Mouse (Mus musculus) layer of hippocampus, adult 9-10 months (tissue): Measurements from ENCODE around the gene Pprc1.

Experiments
- DNase-seq: peaks from one replicate; pipeline ENCODE4 v3.0.0; 2022; ENCODE audit warnings: low spot score

Pprc1 gene

GRCm38 (mm10) chr19:46056388-46056946 is 11.8 kb downstream of the Pprc1 start:
- DNase-seq, result peak; percentile 89

- DNase-seq, result no peak
Observed at GRCm38 (mm10) chr19:46056947-46057607, 12.4 kb downstream of the Pprc1 start.

GRCm38 (mm10) chr19:46058466-46058865 is 13.8 kb downstream of the Pprc1 start:
- DNase-seq, result no peak

GRCm38 (mm10) chr19:46060845-46061244 is 16.2 kb downstream of the Pprc1 start:
- DNase-seq, result no peak

GRCm38 (mm10) chr19:46068054-46068453 is 23.4 kb downstream of the Pprc1 start:
- DNase-seq, result no peak

- DNase-seq, result no peak
Observed at GRCm38 (mm10) chr19:46073285-46073684, 28.6 kb downstream of the Pprc1 start.

- no peak for DNase-seq
Observed at GRCm38 (mm10) chr19:46074266-46074665, 29.6 kb downstream of the Pprc1 start.

GRCm38 (mm10) chr19:46075616-46076607 is 31.2 kb downstream of the Pprc1 start, which contains the start of gene Nolc1:
Nolc1 (plus strand) TSS chr19:46075863.
- DNase-seq, result peak; percentile 94

GRCm38 (mm10) chr19:46078535-46078934 is 33.8 kb downstream of the Pprc1 start:
- DNase-seq, result no peak

GRCm38 (mm10) chr19:46085185-46085584 is 40.5 kb downstream of the Pprc1 start:
- no peak for DNase-seq

- peak; percentile 42 for DNase-seq
Observed at GRCm38 (mm10) chr19:46086337-46086736, 41.7 kb downstream of the Pprc1 start.

- DNase-seq, result no peak
Observed at GRCm38 (mm10) chr19:46087871-46088270, 43.2 kb downstream of the Pprc1 start.

- DNase-seq, result no peak
Observed at GRCm38 (mm10) chr19:46091641-46092040, 47.0 kb downstream of the Pprc1 start.

GRCm38 (mm10) chr19:46094144-46094543 is 49.5 kb downstream of the Pprc1 start:
- no peak for DNase-seq

GRCm38 (mm10) chr19:46095291-46095690 is 50.6 kb downstream of the Pprc1 start:
- no peak for DNase-seq

- no peak for DNase-seq
Observed at GRCm38 (mm10) chr19:46096396-46096795, 51.7 kb downstream of the Pprc1 start.

GRCm38 (mm10) chr19:46099561-46099960 is 54.9 kb downstream of the Pprc1 start:
- DNase-seq, result no peak

- DNase-seq, result no peak
Observed at GRCm38 (mm10) chr19:46103437-46104186, 58.9 kb downstream of the Pprc1 start.

- DNase-seq, result no peak
Observed at GRCm38 (mm10) chr19:46104187-46104557, 59.5 kb downstream of the Pprc1 start.

- no peak for DNase-seq
Observed at GRCm38 (mm10) chr19:46110214-46110613, 65.5 kb downstream of the Pprc1 start.

- DNase-seq, result no peak
Observed at GRCm38 (mm10) chr19:46110781-46111180, 66.1 kb downstream of the Pprc1 start.

GRCm38 (mm10) chr19:46114617-46115016 is 69.9 kb downstream of the Pprc1 start:
- DNase-seq, result no peak
